Mouse (Mus musculus) right cerebral cortex, postnatal 10 days (tissue): ENCODE data around the gene Htra2.

Experiments
- DNase-seq, 2 experiments: peaks; one replicate each; pipeline ENCODE4 v3.0.0; 2021; ENCODE audit warnings: low spot score in 2 of 2

Htra2 gene

GRCm38 (mm10) chr6:83070311-83071219, 15.5 kb upstream of the Htra2 start:
- DNase-seq, result no peak

- no peak for DNase-seq
Observed at GRCm38 (mm10) chr6:83070247-83070310, 15.0 kb upstream of the Htra2 start, which contains the start of gene Tlx2. Gene Tlx2 (minus strand): TSS chr6:83070293.

- DNase-seq, result no peak
Observed at GRCm38 (mm10) chr6:83069488-83070246, 14.6 kb upstream of the Htra2 start.

- no peak for DNase-seq
Observed at GRCm38 (mm10) chr6:83068706-83069487, 13.8 kb upstream of the Htra2 start.

GRCm38 (mm10) chr6:83068221-83068620, 13.1 kb upstream of the Htra2 start:
- DNase-seq, result no peak

- DNase-seq, result no peak
Observed at GRCm38 (mm10) chr6:83066441-83066840, 11.4 kb upstream of the Htra2 start.

- DNase-seq, result no peak
Observed at GRCm38 (mm10) chr6:83065995-83066394, 10.9 kb upstream of the Htra2 start.

- DNase-seq, result no peak
Observed at GRCm38 (mm10) chr6:83058725-83059124, 3.7 kb upstream of the Htra2 start.

- DNase-seq, result no peak
Observed at GRCm38 (mm10) chr6:83057790-83058189, 2.7 kb upstream of the Htra2 start, which contains the start of gene Dqx1. Gene Dqx1 (plus strand): TSS chr6:83057844.

- peak; percentile 97 to 99 for DNase-seq
Observed at GRCm38 (mm10) chr6:83054074-83054851, 810 bp downstream of the Htra2 start, which contains the start of gene Aup1. Gene Aup1 (plus strand): TSS chr6:83054521.

GRCm38 (mm10) chr6:83053136-83053960, 1.7 kb downstream of the Htra2 start:
- DNase-seq, result peak; percentile 71 to 72

- DNase-seq, result no peak
Observed at GRCm38 (mm10) chr6:83049367-83049766, 5.7 kb downstream of the Htra2 start.

- DNase-seq, result no peak
Observed at GRCm38 (mm10) chr6:83044742-83045141, 10.3 kb downstream of the Htra2 start.

GRCm38 (mm10) chr6:83043993-83044392, 11.1 kb downstream of the Htra2 start:
- DNase-seq, result no peak

GRCm38 (mm10) chr6:83043561-83043960, 11.5 kb downstream of the Htra2 start:
- no peak for DNase-seq

GRCm38 (mm10) chr6:83040601-83041000, 14.5 kb downstream of the Htra2 start:
- DNase-seq, result no peak

- DNase-seq, result peak; percentile 87 to 90
Observed at GRCm38 (mm10) chr6:83038496-83039012, 16.5 kb downstream of the Htra2 start.

GRCm38 (mm10) chr6:83037188-83037587, 17.9 kb downstream of the Htra2 start:
- no peak for DNase-seq

- no peak for DNase-seq
Observed at GRCm38 (mm10) chr6:83034463-83035055, 20.5 kb downstream of the Htra2 start.
